Mouse (Mus musculus) hindbrain, embryonic 12.5 days (tissue): ENCODE measurements around the gene Sf3b4. TPM values are rescaled to one million over a fixed set of nuclear protein-coding genes. Genes with fewer than 3 reads are reported as not detected.
"Not testable (repeated sequence)": the region's sequence is repeated elsewhere in the genome, so short reads cannot be mapped to it uniquely, and the experiment has no call there.

Experiments used
- ATAC-seq: fragments of 200-750 bp; cut with Nextera tagmentation; 2 replicates; pipeline ENCODE4 v1.8.0; 2017; ENCODE audit warnings: moderate TSS enrichment; ENCODE audit not compliant: low FRiP score
- H3K27ac ChIP-seq: fragments of 300-500 bp; sonication (generic); 2 replicates; pipeline ENCODE4 v1.5.1; 2016; ENCODE audit warnings: mild to moderate bottlenecking
- H3K27me3 ChIP-seq: fragments of 300-500 bp; sonication (generic); 2 replicates; pipeline ENCODE4 v1.6.1; 2016; ENCODE audit warnings: mild to moderate bottlenecking
- H3K36me3 ChIP-seq: fragments of 300-500 bp; sonication (generic); 2 replicates; pipeline ENCODE4 v1.6.1; 2016; ENCODE audit warnings: mild to moderate bottlenecking
- H3K4me1 ChIP-seq: fragments of 300-500 bp; sonication (generic); 2 replicates; pipeline ENCODE4 v1.6.1; 2016
- H3K4me2 ChIP-seq: fragments of 300-500 bp; sonication (generic); replicated peaks from 2 replicates; pipeline ENCODE4 v1.6.1; 2016; ENCODE audit warnings: mild to moderate bottlenecking
- H3K4me3 ChIP-seq: fragments of 300-500 bp; sonication (generic); 2 replicates; pipeline ENCODE4 v1.5.1; 2016; ENCODE audit warnings: mild to moderate bottlenecking
- H3K9ac ChIP-seq: fragments of 300-500 bp; sonication (generic); 2 replicates; pipeline ENCODE4 v1.6.1; 2016; ENCODE audit warnings: mild to moderate bottlenecking, moderate library complexity
- H3K9me3 ChIP-seq: fragments of 300-500 bp; sonication (generic); replicated peaks from 2 replicates; pipeline ENCODE4 v1.6.1; 2016; ENCODE audit warnings: mild to moderate bottlenecking
- WGBS: fragments of 180-500 bp; shearing (Covaris S2); methylation state at CpG from one replicate; pipeline ENCODE4 v1.1.7; 2016; 5-methylcytosine and 5-hydroxymethylcytosine counted together
- polyA plus RNA-seq: library from polyadenylated mRNA; unstranded; fragments of >200 nt; fragmentation: Nextera tagmentation; extraction: Ambion mirVana; gene quantifications from 2 replicates; pipeline ENCODE4 v1.2.1, GENCODE M21; 2016

Sf3b4 gene
- polyA plus RNA-seq, 1 experiment from 2014 or later, result 170 TPM

GRCm38 (mm10) chr3:96198601-96199251 is 26.6 kb downstream of the Sf3b4 start:
- H3K4me2 ChIP-seq, result peak overlapping the region; percentile 96; the same call in 1 of the 2 replicates
- H3K9ac ChIP-seq, H3K4me3 ChIP-seq, H3K9me3 ChIP-seq, H3K27ac ChIP-seq, H3K27me3 ChIP-seq, ATAC-seq: not testable (repeated sequence)
- H3K36me3 ChIP-seq, result peaks cover 16% of the 10 kb centered on the region
- H3K4me1 ChIP-seq, result peaks cover 15% of the 10 kb centered on the region
- 28% methylated on average over 8 of the region's 8 CpGs for WGBS

- H3K9ac ChIP-seq, result no peak overlapping the region
- peaks cover 15% of the 10 kb centered on the region for H3K4me1 ChIP-seq
- H3K36me3 ChIP-seq, result peaks cover 6% of the 10 kb centered on the region; the same call in 1 of the 2 replicates
- WGBS, result 76% methylated on average over 2 of the region's 2 CpGs
- H3K4me3 ChIP-seq, result no peak overlapping the region
- no peak overlapping the region for H3K27ac ChIP-seq
- H3K27me3 ChIP-seq, result peaks cover 5% of the 10 kb centered on the region; the same call in 1 of the 2 replicates
- no peak overlapping the region for H3K4me2 ChIP-seq
- no peaks in the 10 kb centered on the region for H3K9me3 ChIP-seq
- ATAC-seq, result no peak
These were observed 27.6 kb downstream of the Sf3b4 start for GRCm38 (mm10) chr3:96199731-96200130.

GRCm38 (mm10) chr3:96207819-96208218 is 35.7 kb downstream of the Sf3b4 start:
- ATAC-seq, result no peak
- H3K9me3 ChIP-seq, result no peaks in the 10 kb centered on the region
- WGBS, result 85% methylated on average over 3 of the region's 3 CpGs
- H3K4me3 ChIP-seq, result no peak overlapping the region
- H3K36me3 ChIP-seq, result no peaks in the 10 kb centered on the region
- H3K27me3 ChIP-seq, result peaks cover 5% of the 10 kb centered on the region; the same call in 1 of the 2 replicates
- no peaks in the 10 kb centered on the region for H3K4me1 ChIP-seq
- no peak overlapping the region for H3K9ac ChIP-seq
- no peak overlapping the region for H3K4me2 ChIP-seq
- no peak overlapping the region for H3K27ac ChIP-seq

GRCm38 (mm10) chr3:96209242-96209641 is 37.1 kb downstream of the Sf3b4 start:
- H3K27me3 ChIP-seq, result peaks cover 7% of the 10 kb centered on the region; the same call in 1 of the 2 replicates
- H3K9me3 ChIP-seq, result no peaks in the 10 kb centered on the region
- no peaks in the 10 kb centered on the region for H3K4me1 ChIP-seq
- no peaks in the 10 kb centered on the region for H3K36me3 ChIP-seq
- ATAC-seq, result no peak
- no peak overlapping the region for H3K9ac ChIP-seq
- no peak overlapping the region for H3K4me3 ChIP-seq
- WGBS, result 28% methylated on average over 15 of the region's 15 CpGs
- no peak overlapping the region for H3K27ac ChIP-seq
- H3K4me2 ChIP-seq, result no peak overlapping the region

- peak overlapping the region; percentile 61 for H3K4me3 ChIP-seq
- peak overlapping the region; percentile 87 for H3K4me2 ChIP-seq
- no peaks in the 10 kb centered on the region for H3K36me3 ChIP-seq
- peak overlapping the region; percentile 79 for H3K9ac ChIP-seq
- peak; percentile 62 for ATAC-seq
- H3K27me3 ChIP-seq, result no peaks in the 10 kb centered on the region
- H3K9me3 ChIP-seq, result no peaks in the 10 kb centered on the region
- WGBS, result under 1% methylated on average over 12 of the region's 12 CpGs
- peak overlapping the region; percentile 98 for H3K27ac ChIP-seq
- peaks cover 22% of the 10 kb centered on the region for H3K4me1 ChIP-seq
These were observed 47.1 kb downstream of the Sf3b4 start for GRCm38 (mm10) chr3:96219191-96219641.

- Histone ChIP-seq H3K27ac (peak within 1 kb of the TSS; percentile 98), H3K9me3 (no peaks in the 10 kb centered on the region), H3K4me2 (peak within 1 kb of the TSS; percentile 87), H3K4me1 (peaks cover 23% of the 10 kb centered on the region), H3K9ac (peak within 1 kb of the TSS; percentile 79), H3K27me3 (no peaks in the 10 kb centered on the region), H3K36me3 (no peaks in the 10 kb centered on the region), H3K4me3 (peak within 1 kb of the TSS; percentile 61)
- peak; percentile 93 for ATAC-seq
- WGBS, result under 1% methylated on average over 37 of the region's 37 CpGs
These were observed 47.6 kb downstream of the Sf3b4 start, which contains the start of the genes Bola1 and Hist2h2ab for GRCm38 (mm10) chr3:96219661-96220130. Gene Bola1 (minus strand): TSS chr3:96219709. Gene Hist2h2ab (plus strand): TSS chr3:96219865.

GRCm38 (mm10) chr3:96220131-96220764 is 48.1 kb downstream of the Sf3b4 start:
- peak overlapping the region; percentile 98 for H3K27ac ChIP-seq
- ATAC-seq, result peak; percentile 30
- WGBS, result under 1% methylated on average over 42 of the region's 47 CpGs
- not testable (repeated sequence) for H3K27me3 ChIP-seq, H3K9me3 ChIP-seq, H3K36me3 ChIP-seq
- peak overlapping the region; percentile 61 for H3K4me3 ChIP-seq
- H3K4me1 ChIP-seq, result peaks cover 23% of the 10 kb centered on the region
- peak overlapping the region; percentile 79 for H3K9ac ChIP-seq
- peak overlapping the region; percentile 87 for H3K4me2 ChIP-seq

GRCm38 (mm10) chr3:96220765-96221639 is 48.9 kb downstream of the Sf3b4 start, which contains the start of the genes Hist2h2ac and Hist2h2be:
Gene Hist2h2ac (minus strand): TSS chr3:96220880.
Gene Hist2h2be (plus strand): TSS chr3:96221119.
- under 1% methylated on average over 43 of the region's 43 CpGs for WGBS
- Histone ChIP-seq H3K9me3 (no peaks in the 10 kb centered on the region), H3K36me3 (no peaks in the 10 kb centered on the region), H3K27me3 (no peaks in the 10 kb centered on the region), H3K4me3 (peak within 1 kb of the TSS; percentile 61), H3K4me2 (peak within 1 kb of the TSS; percentile 87), H3K9ac (peak within 1 kb of the TSS; percentile 79), H3K4me1 (peaks cover 24% of the 10 kb centered on the region), H3K27ac (peak within 1 kb of the TSS; percentile 98)
- peak; percentile 73 for ATAC-seq

- WGBS, result 18% methylated on average over 9 of the region's 9 CpGs
- peak overlapping the region; percentile 79 for H3K9ac ChIP-seq
- peaks cover 26% of the 10 kb centered on the region for H3K4me1 ChIP-seq
- peak overlapping the region; percentile 98 for H3K27ac ChIP-seq
- no peaks in the 10 kb centered on the region for H3K27me3 ChIP-seq
- no peak for ATAC-seq
- peak overlapping the region; percentile 61 for H3K4me3 ChIP-seq
- H3K36me3 ChIP-seq, result no peaks in the 10 kb centered on the region
- no peaks in the 10 kb centered on the region for H3K9me3 ChIP-seq
- H3K4me2 ChIP-seq, result peak overlapping the region; percentile 87
These were observed 49.5 kb downstream of the Sf3b4 start for GRCm38 (mm10) chr3:96221640-96222038.

- Histone ChIP-seq H3K36me3 (no peaks in the 10 kb centered on the region), H3K4me2 (no peak overlapping the region; the same call in 1 of the 2 replicates), H3K27me3 (no peaks in the 10 kb centered on the region), H3K4me1 (peaks cover 32% of the 10 kb centered on the region), H3K9ac (no peak overlapping the region), H3K4me3 (no peak overlapping the region), H3K9me3 (no peaks in the 10 kb centered on the region), H3K27ac (no peak overlapping the region)
- 90% methylated on average over 4 of the region's 4 CpGs for WGBS
- ATAC-seq, result no peak
These were observed 50.6 kb downstream of the Sf3b4 start for GRCm38 (mm10) chr3:96222774-96223173.

GRCm38 (mm10) chr3:96225421-96225820 is 53.3 kb downstream of the Sf3b4 start:
- no peaks in the 10 kb centered on the region for H3K9me3 ChIP-seq
- H3K4me2 ChIP-seq, result no peak overlapping the region
- ATAC-seq, result no peak
- no peak overlapping the region for H3K9ac ChIP-seq
- no peak overlapping the region for H3K4me3 ChIP-seq
- H3K4me1 ChIP-seq, result peaks cover 27% of the 10 kb centered on the region
- H3K27ac ChIP-seq, result no peak overlapping the region
- H3K36me3 ChIP-seq, result no peaks in the 10 kb centered on the region
- H3K27me3 ChIP-seq, result no peaks in the 10 kb centered on the region
- WGBS, result 27% methylated on average over 2 of the region's 2 CpGs
